Mouse (Mus musculus) ES-Bruce4 (cell line): Measurements from ENCODE around the gene Plxna4. TPM values are rescaled to one million over a fixed set of nuclear protein-coding genes. Genes with fewer than 3 reads are reported as not detected.

Source experiments
- H3K27ac ChIP-seq: 2 replicates; pipeline ENCODE4 v1.5.1; 2012; ENCODE audit warnings: low read length, inconsistent platforms; ENCODE audit not compliant: insufficient read depth
- H3K27me3 ChIP-seq: 2 replicates; pipeline ENCODE4 v1.6.1; 2012; ENCODE audit warnings: mild to moderate bottlenecking, low read length, inconsistent platforms; ENCODE audit not compliant: control insufficient read depth, poor library complexity, insufficient read depth, severe bottlenecking
- H3K36me3 ChIP-seq: 2 replicates; pipeline ENCODE4 v1.6.1; 2012; ENCODE audit warnings: inconsistent platforms, mild to moderate bottlenecking, low read length, moderate library complexity; ENCODE audit not compliant: control insufficient read depth, poor library complexity, insufficient read depth, severe bottlenecking
- H3K4me1 ChIP-seq: one replicate; pipeline ENCODE4 v1.8.1; 2011; ENCODE audit warnings: low read length; ENCODE audit not compliant: control insufficient read depth, insufficient read depth
- H3K4me3 ChIP-seq: 2 replicates; pipeline ENCODE4 v1.5.1; 2011; ENCODE audit warnings: low read depth, mild to moderate bottlenecking, low read length
- H3K9ac ChIP-seq: 2 replicates; pipeline ENCODE4 v1.6.1; 2012; ENCODE audit warnings: low read depth, mild to moderate bottlenecking, inconsistent platforms; ENCODE audit not compliant: poor library complexity, severe bottlenecking
- H3K9me3 ChIP-seq: replicated peaks from 2 replicates; pipeline ENCODE4 v1.6.1; 2012; ENCODE audit warnings: mild to moderate bottlenecking, low read length, inconsistent platforms; ENCODE audit not compliant: control insufficient read depth, poor library complexity, insufficient read depth, severe bottlenecking
- CTCF ChIP-seq: IDR thresholded peaks from one replicate; pipeline ENCODE4 v1.8.1; 2011; ENCODE audit warnings: low read depth, low read length
- EP300 ChIP-seq: IDR thresholded peaks from 2 replicates; pipeline ENCODE4 v1.6.1; 2011; ENCODE audit warnings: low read depth, low read length; ENCODE audit not compliant: insufficient read depth
- POLR2A ChIP-seq: IDR thresholded peaks from one replicate; pipeline ENCODE4 v1.8.1; 2011; ENCODE audit warnings: low read length; ENCODE audit not compliant: insufficient read depth
- polyA plus RNA-seq: library from polyadenylated mRNA; stranded (reverse); fragments of >200 nt; gene quantifications from 2 replicates; pipeline ENCODE4 v1.2.4, GENCODE M21; 2011; ENCODE audit warnings: low read depth; ENCODE audit not compliant: missing spikeins, insufficient read depth, insufficient read length

Plxna4 gene
- polyA plus RNA-seq, 1 experiment = 0.33 TPM

DNA sequence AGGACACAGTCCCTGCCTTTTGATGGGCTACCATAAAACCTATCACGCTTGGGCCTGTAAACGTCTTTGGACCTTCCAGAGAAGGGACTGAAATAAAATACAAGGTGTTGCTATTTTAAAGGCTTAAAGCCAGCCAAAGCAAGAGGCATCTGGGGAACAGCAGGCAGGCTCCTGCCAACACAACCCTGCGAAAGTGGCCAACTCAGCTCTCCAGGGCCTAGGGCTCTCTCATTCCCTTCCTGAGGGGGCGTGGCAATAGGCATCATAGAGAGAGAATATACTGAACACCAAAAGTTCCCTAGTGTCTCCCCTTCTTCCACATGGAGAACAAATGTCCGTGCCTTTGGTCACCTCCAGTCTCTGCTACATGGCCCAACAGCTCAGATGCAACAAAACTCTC lies 89.9 kb downstream of the Plxna4 start:
- TF ChIP-seq EP300 = no peak
- no peak for TF ChIP-seq POLR2A
- TF ChIP-seq CTCF = no peak
- Histone ChIP-seq H3K27ac (no peak overlapping the region), H3K4me1 (no peaks in the 10 kb centered on the region), H3K36me3 (no peaks in the 10 kb centered on the region), H3K9ac (no peak overlapping the region), H3K9me3 (peaks cover 6% of the 10 kb centered on the region), H3K27me3 (no peaks in the 10 kb centered on the region), H3K4me3 (no peak overlapping the region)

DNA sequence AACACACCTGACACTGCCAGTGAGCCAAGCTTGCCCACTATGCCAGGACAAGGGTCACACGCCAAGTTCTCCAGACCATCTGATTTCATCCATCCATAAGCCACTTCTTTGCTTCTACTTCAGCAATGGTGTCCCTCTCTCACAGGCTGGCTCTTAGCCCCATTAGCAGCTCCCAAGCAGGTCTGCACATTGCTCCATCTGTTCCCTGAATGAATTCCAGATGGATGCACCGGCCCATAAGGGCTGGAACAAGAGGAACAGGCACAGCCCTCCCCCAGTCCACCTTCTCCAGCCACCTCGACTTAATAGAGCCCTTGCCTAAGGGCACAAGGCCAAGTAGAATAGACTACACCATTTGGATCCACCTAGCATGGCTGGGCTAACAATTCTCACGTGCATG lies 91.9 kb downstream of the Plxna4 start:
- TF ChIP-seq EP300 (no peak), POLR2A (no peak), CTCF (no peak)
- Histone ChIP-seq H3K4me3 (no peak overlapping the region), H3K9me3 (peaks cover 6% of the 10 kb centered on the region), H3K9ac (no peak overlapping the region), H3K27ac (no peak overlapping the region), H3K4me1 (no peaks in the 10 kb centered on the region), H3K27me3 (no peaks in the 10 kb centered on the region), H3K36me3 (no peaks in the 10 kb centered on the region)

DNA sequence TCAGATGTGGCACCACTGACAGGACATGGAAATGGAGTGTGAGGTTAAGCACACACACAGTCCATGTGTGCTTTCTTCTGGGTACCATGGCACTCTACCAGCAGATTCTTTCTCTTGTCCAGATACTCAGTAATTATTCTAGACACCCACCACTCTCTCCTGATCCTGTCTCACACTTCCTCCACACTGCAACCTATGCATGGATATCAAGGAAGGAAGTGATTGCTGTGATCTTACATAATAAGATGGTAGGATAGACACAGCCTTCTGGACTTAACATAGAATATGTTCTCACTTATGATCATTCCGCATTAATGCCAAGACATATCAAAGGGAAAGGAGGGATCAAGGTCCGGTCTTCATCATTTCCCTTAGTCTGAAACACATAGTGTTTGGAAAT lies 92.5 kb downstream of the Plxna4 start:
- no peaks in the 10 kb centered on the region for H3K36me3 ChIP-seq
- H3K9ac ChIP-seq = no peak overlapping the region
- H3K27ac ChIP-seq = no peak overlapping the region
- no peaks in the 10 kb centered on the region for H3K4me1 ChIP-seq
- no peaks in the 10 kb centered on the region for H3K27me3 ChIP-seq
- H3K4me3 ChIP-seq = no peak overlapping the region
- TF ChIP-seq POLR2A (no peak), CTCF (no peak), EP300 (no peak)
- H3K9me3 ChIP-seq = peaks cover 6% of the 10 kb centered on the region

DNA sequence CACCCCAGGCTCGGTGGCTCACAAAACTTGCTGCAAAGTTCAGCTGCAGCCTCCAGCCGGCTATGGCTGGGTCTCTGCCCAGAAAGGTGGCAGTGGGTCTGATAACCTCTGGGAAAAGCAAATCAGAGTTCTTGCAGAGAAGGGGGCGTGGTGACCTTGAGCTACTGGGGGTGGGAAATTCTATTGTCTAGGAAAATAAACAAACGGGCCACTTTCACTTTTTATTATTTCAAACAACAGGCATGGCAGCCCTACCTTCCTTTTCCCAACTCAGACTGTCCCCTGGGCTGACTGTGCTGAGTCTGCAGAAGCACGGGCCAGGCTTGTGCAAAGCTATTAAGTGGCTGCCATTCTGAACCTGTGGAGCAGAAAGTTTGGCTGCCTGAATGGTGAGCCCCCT lies 94.4 kb downstream of the Plxna4 start:
- no peak overlapping the region for H3K9ac ChIP-seq
- TF ChIP-seq POLR2A (no peak), CTCF (no peak), EP300 (no peak)
- H3K27ac ChIP-seq = no peak overlapping the region

DNA sequence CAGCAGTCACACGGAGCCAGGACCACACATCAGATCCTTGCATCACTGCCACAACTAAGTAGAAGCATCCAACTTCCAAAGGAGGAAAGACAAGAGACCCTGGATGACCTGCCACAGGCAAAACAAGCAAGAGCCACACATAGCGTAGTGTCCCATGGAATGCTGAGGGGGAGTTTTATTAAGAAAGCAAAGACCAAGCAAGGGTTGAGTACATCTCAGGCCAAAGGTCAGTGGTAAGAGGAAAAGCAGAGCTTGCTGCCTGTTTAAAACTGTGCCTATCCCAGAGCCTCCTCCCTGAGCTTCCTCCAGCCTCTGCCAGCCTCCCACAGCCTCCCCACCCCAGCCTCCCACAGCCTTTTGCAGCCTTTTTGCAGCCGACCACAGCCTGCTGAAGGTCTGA lies 100.9 kb downstream of the Plxna4 start:
- Histone ChIP-seq H3K27me3 (no peaks in the 10 kb centered on the region), H3K4me3 (no peak overlapping the region), H3K4me1 (no peaks in the 10 kb centered on the region), H3K9ac (no peak overlapping the region), H3K27ac (no peak overlapping the region), H3K9me3 (no peaks in the 10 kb centered on the region), H3K36me3 (no peaks in the 10 kb centered on the region)
- TF ChIP-seq POLR2A (no peak), CTCF (no peak), EP300 (no peak)

More for the DNA sequence above, 94.4 kb downstream of the Plxna4 start:
- peaks cover 6% of the 10 kb centered on the region for H3K9me3 ChIP-seq
- no peak overlapping the region for H3K4me3 ChIP-seq
- H3K4me1 ChIP-seq = no peaks in the 10 kb centered on the region
- no peaks in the 10 kb centered on the region for H3K27me3 ChIP-seq
- no peaks in the 10 kb centered on the region for H3K36me3 ChIP-seq

DNA sequence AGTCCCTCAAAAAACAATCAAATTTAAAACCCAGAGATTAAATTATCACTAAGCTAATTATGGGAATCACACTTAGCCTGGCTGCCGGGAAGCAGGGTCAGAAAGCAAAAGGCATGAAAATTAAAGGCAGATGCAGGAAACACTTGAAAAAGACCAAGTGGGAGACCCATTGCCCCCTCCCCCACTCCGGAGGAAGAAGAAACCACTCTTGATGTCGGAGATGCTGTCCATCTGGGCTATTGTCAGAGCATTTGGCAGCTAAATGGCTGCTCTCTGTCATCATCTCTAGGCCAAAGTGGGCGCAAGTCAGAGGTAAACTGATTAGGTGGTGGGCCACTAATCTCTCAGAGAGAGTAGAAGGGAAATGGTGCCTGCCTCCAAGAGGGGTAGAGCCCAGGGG lies 105.5 kb downstream of the Plxna4 start:
- no peak for TF ChIP-seq EP300
- no peak for TF ChIP-seq CTCF
- TF ChIP-seq POLR2A = no peak
- no peaks in the 10 kb centered on the region for H3K36me3 ChIP-seq
- no peak overlapping the region for H3K27ac ChIP-seq
- H3K9me3 ChIP-seq = no peaks in the 10 kb centered on the region
- H3K4me3 ChIP-seq = no peak overlapping the region
- no peak overlapping the region for H3K9ac ChIP-seq
- no peaks in the 10 kb centered on the region for H3K27me3 ChIP-seq
- H3K4me1 ChIP-seq = no peaks in the 10 kb centered on the region
